In the genomic region with DNA sequence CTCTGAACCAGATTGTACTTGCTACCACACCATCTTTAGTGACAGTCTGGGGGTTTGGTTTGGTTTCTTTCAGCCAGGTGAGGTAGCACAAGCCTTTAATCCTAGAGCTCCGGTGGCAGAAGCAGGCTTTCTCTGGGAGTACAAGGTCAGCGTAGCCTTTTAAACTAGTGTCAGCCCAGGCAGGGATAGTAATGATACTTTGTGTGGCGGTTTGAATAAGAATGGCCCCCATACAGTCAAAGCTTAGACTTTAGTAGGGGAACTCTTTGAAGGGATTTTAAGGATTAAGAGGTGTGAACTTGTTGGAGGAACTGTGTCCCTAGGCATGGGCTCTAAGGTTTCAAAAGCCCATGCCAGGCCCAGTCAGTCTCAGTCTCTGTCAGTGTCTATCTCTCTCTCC, we compare ENCODE assay signal across 22 mouse cellular contexts.
"Had no signal": no experiment of that assay in that cellular context is flagged by ENCODE, and none has a peak within 500 bp of the region (broad histone marks: within the 10 kb centered on the region; RNA-seq: fewer than 3 reads in every experiment).

No protein-coding gene starts in this region.

- ATAC-seq: hindbrain, embryonic 16.5 days; hindbrain, postnatal 0 days; inflammation-experienced regulatory T-cells, adult 6 months; intestine, embryonic 15.5 days; intestine, embryonic 16.5 days; intestine, postnatal 0 days had no signal

- DNase-seq: heart, postnatal 10 days; heart, postnatal 14 days; heart, postnatal 36 days; heart, postnatal 4 days; kidney, adult 11 months; kidney, adult 18-20 months; kidney, adult 2 months; kidney, adult 8-10 months; kidney, adult 9 months; kidney, postnatal 10 days; kidney, postnatal 14 days; kidney, postnatal 25 days; kidney, postnatal 36 days; kidney, postnatal 4 days; layer of hippocampus, adult 9-11 months; layer of hippocampus, postnatal 36 days had no signal
